Mouse (Mus musculus): ENCODE measurements around the gene Defb36. TPM values are rescaled to one million over a fixed set of nuclear protein-coding genes. Genes with fewer than 3 reads are reported as not detected.

Defb36 gene
- polyA plus RNA-seq, 1 experiment from 2014 or later, result not detected

DNA sequence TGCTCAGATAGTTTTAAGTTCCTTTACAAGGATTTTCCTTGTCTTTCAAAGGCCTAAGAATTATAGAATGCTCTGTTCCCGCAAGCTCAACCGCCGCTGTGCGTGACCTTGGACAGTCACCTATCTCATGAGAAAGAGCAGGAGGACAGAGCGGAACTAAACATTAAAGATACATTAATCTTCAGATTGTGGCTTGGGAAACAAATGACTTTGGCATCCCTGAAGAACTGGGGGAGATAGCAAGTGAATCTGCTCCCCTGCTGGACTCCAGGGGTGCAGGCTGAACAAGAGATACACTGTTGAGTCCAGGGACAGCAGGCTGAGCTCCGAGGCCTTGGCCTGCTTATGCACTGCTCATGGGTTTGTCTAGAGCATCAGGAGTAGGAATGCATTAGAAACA is 4.1 kb upstream of the Defb36 start:
- Histone ChIP-seq H3K27ac (no peak overlapping the region), H3K9me3 (no peaks in the 10 kb centered on the region), H3K4me3 (no peak overlapping the region), H3K4me2 (replicated peaks) (no peak overlapping the region), H3K36me3 (no peaks in the 10 kb centered on the region), H3K4me1 (no peaks in the 10 kb centered on the region), H3K9ac (no peak overlapping the region), H3K27me3 (replicated peaks) (no peaks in the 10 kb centered on the region)
- WGBS, result 81% methylated on average over 6 of the region's 6 CpGs
- ATAC-seq (ENCODE audit: low FRiP score, low read depth), result no peak

DNA sequence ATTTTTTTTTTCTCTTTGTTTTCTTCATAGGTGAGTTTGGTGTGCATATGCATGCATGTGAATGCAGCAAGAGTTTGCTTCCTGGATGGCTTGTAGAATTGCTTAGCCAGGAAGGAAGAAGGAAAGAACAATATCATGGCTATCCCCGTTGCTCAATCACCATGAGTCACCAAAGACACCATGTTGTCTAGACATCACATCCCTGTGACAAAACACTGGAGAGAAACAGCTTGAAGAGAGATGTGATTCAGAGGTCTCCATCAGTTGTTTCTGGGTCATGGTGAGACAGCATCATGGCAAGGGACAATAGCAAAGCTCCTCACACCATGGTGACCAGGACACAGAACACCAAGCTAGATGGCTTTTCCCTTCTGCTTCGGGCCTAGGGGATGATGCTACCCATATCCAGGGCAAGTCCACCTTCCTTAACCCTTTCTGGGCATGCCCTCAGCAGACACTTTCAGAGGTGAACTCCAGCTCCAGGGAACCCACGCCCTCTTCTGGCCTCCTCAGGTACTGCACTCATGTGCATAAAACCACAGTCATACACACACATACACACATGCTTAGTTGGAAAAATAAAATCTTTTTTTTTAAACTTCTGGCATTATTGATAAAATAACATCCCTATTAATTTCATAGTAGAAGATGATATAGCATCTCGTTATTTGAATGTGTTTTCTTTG is 2.7 kb upstream of the Defb36 start:
- no peak for ATAC-seq (ENCODE audit: low FRiP score, low read depth)
- no peak overlapping the region for H3K4me3 ChIP-seq
- H3K27ac ChIP-seq, result no peak overlapping the region
- no peak overlapping the region for H3K9ac ChIP-seq
- H3K9me3 ChIP-seq, result no peaks in the 10 kb centered on the region
- no peaks in the 10 kb centered on the region for H3K27me3 ChIP-seq (replicated peaks)
- H3K36me3 ChIP-seq, result no peaks in the 10 kb centered on the region
- 77% methylated on average over 4 of the region's 4 CpGs for WGBS
- no peaks in the 10 kb centered on the region for H3K4me1 ChIP-seq
- H3K4me2 ChIP-seq (replicated peaks), result no peak overlapping the region

DNA sequence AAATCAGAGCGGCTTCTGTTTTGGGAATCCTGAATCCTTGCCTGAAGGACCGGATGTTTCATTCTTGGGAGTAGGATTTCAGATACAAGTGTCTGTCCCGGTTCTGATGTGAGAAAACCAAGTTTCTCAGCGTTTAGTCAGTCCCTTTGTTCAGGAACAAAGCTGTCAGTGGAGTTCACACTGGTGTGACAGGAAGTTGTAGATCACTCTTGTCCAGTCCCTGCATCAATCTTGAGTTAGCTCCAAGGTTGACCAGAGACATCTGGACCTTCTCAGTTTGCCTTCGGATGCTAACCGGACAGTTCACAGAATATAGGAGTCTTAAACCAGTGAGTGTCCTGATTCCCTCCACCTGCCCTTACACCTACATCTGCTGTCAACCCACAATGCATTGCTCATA is 3.6 kb downstream of the Defb36 start:
- WGBS, result 63% methylated on average over 6 of the region's 6 CpGs
- Histone ChIP-seq H3K9ac (no peak overlapping the region), H3K27me3 (replicated peaks) (no peaks in the 10 kb centered on the region), H3K4me2 (replicated peaks) (no peak overlapping the region), H3K27ac (no peak overlapping the region), H3K36me3 (no peaks in the 10 kb centered on the region), H3K4me3 (no peak overlapping the region), H3K4me1 (no peaks in the 10 kb centered on the region), H3K9me3 (no peaks in the 10 kb centered on the region)
- no peak for ATAC-seq (ENCODE audit: low FRiP score, low read depth)

DNA sequence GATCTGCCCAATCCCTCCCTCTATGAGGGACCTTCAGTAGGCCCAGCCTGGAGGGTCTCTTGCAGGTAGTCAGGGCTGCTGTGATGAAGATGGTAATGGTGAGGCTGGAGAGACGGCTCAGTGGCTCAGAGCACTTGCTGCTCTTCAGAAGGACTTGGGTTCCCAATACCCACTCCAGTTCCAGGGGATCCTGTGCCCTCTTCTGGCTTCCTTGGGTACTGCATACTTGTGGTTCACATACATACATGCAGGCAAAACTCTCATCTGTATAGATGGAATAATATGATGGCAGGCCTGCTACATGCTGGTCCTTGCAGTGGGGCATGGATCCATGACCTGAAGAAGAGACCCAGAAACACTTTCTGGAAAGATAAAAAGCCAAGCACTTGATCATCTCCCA is 4.6 kb downstream of the Defb36 start:
- Histone ChIP-seq H3K9me3 (no peaks in the 10 kb centered on the region), H3K36me3 (no peaks in the 10 kb centered on the region), H3K4me1 (no peaks in the 10 kb centered on the region), H3K4me3 (no peak overlapping the region), H3K27ac (no peak overlapping the region), H3K9ac (no peak overlapping the region), H3K4me2 (replicated peaks) (no peak overlapping the region), H3K27me3 (replicated peaks) (no peaks in the 10 kb centered on the region)
- no peak for ATAC-seq (ENCODE audit: low FRiP score, low read depth)
- 100% methylated on average over 1 of the region's 1 CpGs for WGBS

DNA sequence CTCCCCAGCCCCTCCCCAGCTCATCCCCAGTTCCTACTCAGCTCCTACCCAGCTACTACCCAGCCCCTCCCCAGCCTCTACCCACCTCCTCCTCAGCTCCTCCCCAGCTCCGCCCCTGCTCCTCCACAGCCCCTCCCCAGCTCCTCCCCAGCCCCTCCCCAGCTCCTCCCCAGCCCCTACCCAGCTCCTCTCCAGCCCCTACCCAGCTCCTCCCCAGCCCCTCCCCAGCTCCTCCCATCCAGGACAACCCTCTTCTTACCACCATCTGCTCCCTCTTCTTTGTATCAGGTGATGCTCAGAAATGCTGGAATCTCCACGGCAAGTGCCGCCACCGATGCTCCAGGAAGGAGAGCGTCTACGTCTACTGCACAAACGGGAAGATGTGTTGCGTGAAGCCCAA is 8.1 kb downstream of the Defb36 start:
- Histone ChIP-seq H3K4me2 (replicated peaks) (no peak overlapping the region), H3K27ac (no peak overlapping the region), H3K27me3 (replicated peaks) (no peaks in the 10 kb centered on the region), H3K36me3 (no peaks in the 10 kb centered on the region), H3K4me3 (no peak overlapping the region), H3K9me3 (no peaks in the 10 kb centered on the region), H3K9ac (no peak overlapping the region), H3K4me1 (no peaks in the 10 kb centered on the region)
- no peak for ATAC-seq (ENCODE audit: low FRiP score, low read depth)
- 33% methylated on average over 8 of the region's 8 CpGs for WGBS

DNA sequence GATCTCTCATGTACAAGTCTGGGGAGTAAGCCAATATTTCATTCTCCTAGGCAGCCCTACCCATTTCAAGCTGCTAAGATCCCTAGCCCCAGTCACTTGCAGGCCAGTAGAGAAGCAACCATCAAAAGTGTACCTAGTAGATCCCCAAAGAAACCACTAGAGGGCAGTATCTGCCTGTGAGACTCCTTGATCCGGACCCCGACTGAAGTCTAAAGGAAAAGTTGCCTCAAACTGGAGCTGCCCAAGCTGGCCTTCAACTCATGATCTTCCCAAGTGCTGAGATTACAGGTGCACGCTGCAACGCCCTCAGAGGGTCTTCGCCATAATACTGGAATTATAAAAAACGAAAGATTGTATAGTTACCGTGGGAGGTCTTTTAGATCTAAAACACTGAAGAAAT is 11.4 kb downstream of the Defb36 start:
- ATAC-seq (ENCODE audit: low FRiP score, low read depth), result no peak
- H3K27ac ChIP-seq, result no peak overlapping the region
- no peak overlapping the region for H3K9ac ChIP-seq
- no peaks in the 10 kb centered on the region for H3K36me3 ChIP-seq
- 13% methylated on average over 7 of the region's 7 CpGs for WGBS
- no peak overlapping the region for H3K4me3 ChIP-seq
- H3K4me1 ChIP-seq, result no peaks in the 10 kb centered on the region
- no peak overlapping the region for H3K4me2 ChIP-seq (replicated peaks)
- H3K27me3 ChIP-seq (replicated peaks), result no peaks in the 10 kb centered on the region
- no peaks in the 10 kb centered on the region for H3K9me3 ChIP-seq

DNA sequence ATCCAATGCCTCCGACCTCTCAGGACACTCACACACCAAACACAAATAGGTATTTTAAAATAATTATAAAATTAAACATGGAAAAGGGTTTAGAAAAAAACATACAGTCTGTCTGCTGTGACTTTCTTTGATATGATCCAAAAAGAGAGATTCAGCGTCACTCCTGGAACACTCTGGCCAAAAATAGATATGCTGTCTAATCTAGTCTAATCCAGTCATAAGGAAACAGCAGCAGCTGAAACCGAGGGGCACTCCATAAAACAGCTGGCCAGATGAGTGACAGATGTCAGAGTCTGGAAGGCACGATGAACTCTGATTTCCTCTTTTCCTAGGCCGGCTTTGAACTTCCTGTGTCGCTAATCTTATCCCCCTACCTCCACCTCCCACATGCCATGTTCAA is 12.3 kb downstream of the Defb36 start:
- no peak overlapping the region for H3K27ac ChIP-seq
- H3K4me3 ChIP-seq, result no peak overlapping the region
- no peaks in the 10 kb centered on the region for H3K4me1 ChIP-seq
- no peak overlapping the region for H3K4me2 ChIP-seq (replicated peaks)
- no peaks in the 10 kb centered on the region for H3K9me3 ChIP-seq
- H3K9ac ChIP-seq, result no peak overlapping the region
- H3K27me3 ChIP-seq (replicated peaks), result no peaks in the 10 kb centered on the region
- ATAC-seq (ENCODE audit: low FRiP score, low read depth), result no peak
- no peaks in the 10 kb centered on the region for H3K36me3 ChIP-seq
- WGBS, result 85% methylated on average over 6 of the region's 6 CpGs

DNA sequence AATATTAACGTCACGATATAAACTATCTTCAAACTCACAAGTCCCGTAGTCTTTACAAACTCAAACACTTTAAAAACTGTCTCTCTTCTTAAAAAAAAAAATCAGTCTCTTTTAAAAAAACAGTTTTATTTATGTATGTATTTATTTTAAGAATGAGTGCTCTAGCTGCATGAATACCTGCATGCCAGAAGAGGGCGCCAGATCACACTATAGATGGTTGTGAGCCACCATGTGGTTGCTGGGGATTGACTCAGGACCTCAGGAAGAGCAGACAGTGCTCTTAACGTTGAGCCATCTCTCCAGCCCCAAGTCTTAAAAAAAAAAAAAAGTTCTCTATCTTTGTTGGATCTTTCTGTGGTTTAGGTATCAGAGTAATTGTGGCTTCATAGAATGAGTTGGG is 13.2 kb downstream of the Defb36 start:
- Histone ChIP-seq H3K27ac (no peak overlapping the region), H3K4me2 (replicated peaks) (no peak overlapping the region), H3K36me3 (no peaks in the 10 kb centered on the region), H3K4me3 (no peak overlapping the region), H3K9me3 (no peaks in the 10 kb centered on the region), H3K27me3 (replicated peaks) (no peaks in the 10 kb centered on the region), H3K9ac (no peak overlapping the region), H3K4me1 (no peaks in the 10 kb centered on the region)
- ATAC-seq (ENCODE audit: low FRiP score, low read depth), result no peak
- WGBS, result 58% methylated on average over 5 of the region's 5 CpGs

DNA sequence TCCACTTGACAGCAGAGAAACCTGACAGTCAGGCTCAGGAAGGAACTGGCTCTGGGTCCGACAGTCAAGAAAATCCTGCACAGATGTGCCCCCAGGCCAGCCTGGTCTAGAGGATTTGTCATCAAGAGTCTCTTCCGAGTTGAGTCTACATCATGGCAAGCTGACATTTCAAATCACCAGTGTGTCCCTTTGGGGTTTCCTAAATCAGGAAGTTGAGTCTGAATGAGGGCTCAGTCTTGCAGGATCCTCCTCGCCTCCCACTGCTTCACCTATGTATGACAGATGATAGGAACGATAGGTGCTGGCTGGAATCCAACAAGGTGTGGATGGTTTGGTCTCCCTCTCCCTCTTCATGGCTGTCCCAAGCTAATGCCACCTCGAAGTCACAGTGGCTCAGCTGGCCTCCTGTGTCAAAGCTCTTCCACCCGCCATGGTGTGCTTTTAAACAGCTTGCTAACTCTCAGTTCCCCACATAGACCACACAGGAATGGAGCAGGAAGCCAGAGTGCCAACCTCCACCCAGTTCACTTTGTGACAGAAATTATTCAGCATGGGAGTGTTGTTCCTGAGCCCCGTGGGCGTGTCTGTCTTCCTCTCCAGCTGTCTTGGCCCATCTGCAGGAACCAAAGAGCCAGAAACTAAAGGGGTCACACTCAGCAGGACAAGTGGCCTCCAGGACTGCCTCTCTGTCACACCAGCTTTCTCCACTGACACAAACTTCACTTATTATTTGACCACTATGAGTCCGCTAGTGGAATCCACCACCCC is 16.4 kb downstream of the Defb36 start:
- no peak overlapping the region for H3K27ac ChIP-seq
- H3K36me3 ChIP-seq, result no peaks in the 10 kb centered on the region
- no peaks in the 10 kb centered on the region for H3K4me1 ChIP-seq
- no peaks in the 10 kb centered on the region; the same call in 1 of the 2 replicates for H3K27me3 ChIP-seq (replicated peaks)
- H3K4me3 ChIP-seq, result no peak overlapping the region
- no peak for ATAC-seq (ENCODE audit: low FRiP score, low read depth)
- H3K4me2 ChIP-seq (replicated peaks), result no peak overlapping the region
- H3K9me3 ChIP-seq, result no peaks in the 10 kb centered on the region
- H3K9ac ChIP-seq, result no peak overlapping the region
- WGBS, result 71% methylated on average over 9 of the region's 9 CpGs

DNA sequence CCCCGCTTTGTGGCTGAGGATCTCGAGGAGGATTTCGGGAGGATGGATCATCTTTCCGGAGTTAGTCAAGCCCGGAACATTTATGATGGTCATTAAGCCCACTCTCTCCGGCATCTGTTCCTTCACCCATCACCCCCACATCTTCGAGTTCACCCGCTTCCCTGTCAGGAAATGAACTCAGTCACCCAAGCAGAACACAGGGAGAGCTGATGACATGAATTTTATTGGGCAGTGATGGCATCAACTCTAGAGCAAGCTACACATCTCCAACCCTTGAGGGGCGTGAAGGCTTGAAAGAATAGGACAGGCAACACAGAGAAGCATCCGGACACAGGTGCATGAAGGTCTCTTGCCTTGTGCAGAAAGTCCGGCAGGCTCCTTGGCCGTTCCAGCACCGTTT is 18.0 kb downstream of the Defb36 start:
- Histone ChIP-seq H3K4me3 (no peak overlapping the region), H3K27ac (no peak overlapping the region), H3K36me3 (no peaks in the 10 kb centered on the region), H3K9ac (no peak overlapping the region), H3K9me3 (no peaks in the 10 kb centered on the region), H3K4me2 (replicated peaks) (no peak overlapping the region), H3K4me1 (peaks cover 6% of the 10 kb centered on the region), H3K27me3 (replicated peaks) (peaks cover 16% of the 10 kb centered on the region)
- WGBS, result 82% methylated on average over 13 of the region's 13 CpGs
- no peak for ATAC-seq (ENCODE audit: low FRiP score, low read depth)

DNA sequence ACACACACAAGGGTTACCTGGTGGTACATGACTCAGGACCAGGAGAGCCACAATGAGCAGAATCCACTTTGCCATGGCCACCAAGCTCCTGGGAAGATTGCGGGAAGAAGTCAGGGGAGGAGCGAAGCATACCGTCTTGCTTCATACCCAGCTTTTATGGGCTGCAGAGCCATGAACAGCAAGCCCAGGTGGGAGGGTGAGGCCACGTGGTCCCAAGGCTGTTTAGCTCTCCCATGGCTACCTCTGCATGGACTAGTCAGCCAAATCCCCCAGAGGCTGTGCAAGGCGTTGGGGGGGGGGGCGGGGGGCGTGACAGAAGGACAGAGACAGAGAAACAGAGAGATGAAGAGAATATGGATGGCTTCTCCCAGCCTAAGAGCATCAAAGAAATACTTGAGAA is 18.8 kb downstream of the Defb36 start, which contains the start of gene Defb25:
Defb25 (minus strand) TSS at position 101 of the 400 bp plus-strand sequence.
- no peak for ATAC-seq (ENCODE audit: low FRiP score, low read depth)
- Histone ChIP-seq H3K4me2 (replicated peaks) (no peak within 1 kb of the TSS), H3K4me3 (no peak within 1 kb of the TSS), H3K9ac (no peak within 1 kb of the TSS), H3K27ac (no peak within 1 kb of the TSS), H3K9me3 (no peaks in the 10 kb centered on the region), H3K27me3 (replicated peaks) (peaks cover 24% of the 10 kb centered on the region), H3K4me1 (peaks cover 8% of the 10 kb centered on the region), H3K36me3 (no peaks in the 10 kb centered on the region)
- 76% methylated on average over 7 of the region's 7 CpGs for WGBS

DNA sequence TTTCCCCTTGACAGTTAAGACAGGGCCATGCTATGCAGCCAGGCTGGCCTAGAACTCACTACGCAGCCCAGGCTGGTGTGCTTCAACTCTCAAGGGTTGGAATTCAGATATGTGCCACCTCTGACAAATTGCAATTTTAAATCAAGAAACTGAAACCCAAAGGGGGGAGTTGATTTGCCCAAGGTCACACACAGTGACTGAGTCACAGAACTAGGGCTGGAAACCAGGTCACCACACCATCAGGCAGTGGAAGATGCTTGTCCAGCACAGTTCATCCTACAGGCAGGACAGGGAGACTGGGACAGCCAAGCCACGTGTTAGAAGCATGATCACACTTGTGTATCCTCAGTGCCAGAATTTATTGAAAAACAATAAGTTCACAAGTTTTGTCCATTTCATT is 20.4 kb downstream of the Defb36 start:
- no peaks in the 10 kb centered on the region for H3K9me3 ChIP-seq
- H3K4me1 ChIP-seq, result peaks cover 8% of the 10 kb centered on the region
- no peak overlapping the region for H3K4me2 ChIP-seq (replicated peaks)
- no peak overlapping the region for H3K27ac ChIP-seq
- H3K9ac ChIP-seq, result no peak overlapping the region
- peaks cover 40% of the 10 kb centered on the region for H3K27me3 ChIP-seq (replicated peaks)
- WGBS, result 83% methylated on average over 2 of the region's 2 CpGs
- no peaks in the 10 kb centered on the region for H3K36me3 ChIP-seq
- no peak overlapping the region for H3K4me3 ChIP-seq
- no peak for ATAC-seq (ENCODE audit: low FRiP score, low read depth)

DNA sequence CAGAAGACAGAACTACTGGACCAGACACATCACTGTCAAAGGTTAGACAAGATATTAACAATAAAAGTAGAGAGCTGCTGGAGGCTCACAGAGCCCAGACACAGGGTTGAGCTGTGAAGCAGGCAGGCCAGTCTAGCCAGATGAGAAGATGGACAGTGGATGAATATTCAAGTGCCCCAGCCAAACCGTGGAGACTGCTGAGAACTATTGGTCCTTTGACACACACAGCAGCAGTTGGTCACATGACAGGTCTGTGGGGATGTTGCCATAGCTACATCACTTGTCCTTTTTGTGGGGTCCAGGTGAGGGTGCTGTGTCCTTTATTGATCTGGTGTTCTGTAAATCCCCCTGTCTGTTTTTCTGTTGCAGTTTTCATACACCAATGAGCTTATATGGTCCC is 21.1 kb downstream of the Defb36 start:
- WGBS, result 9% methylated on average over 1 of the region's 1 CpGs
- ATAC-seq (ENCODE audit: low FRiP score, low read depth), result no peak
- no peaks in the 10 kb centered on the region for H3K36me3 ChIP-seq
- H3K4me2 ChIP-seq (replicated peaks), result no peak overlapping the region
- no peak overlapping the region for H3K9ac ChIP-seq
- H3K9me3 ChIP-seq, result no peaks in the 10 kb centered on the region
- no peak overlapping the region for H3K4me3 ChIP-seq
- H3K4me1 ChIP-seq, result peaks cover 8% of the 10 kb centered on the region
- no peak overlapping the region for H3K27ac ChIP-seq
- H3K27me3 ChIP-seq (replicated peaks), result peaks cover 42% of the 10 kb centered on the region

All from neural tube, embryonic 12.5 days (tissue).